8 mouse cellular contexts compared by ENCODE assay signal in genomic region chr9:56950414-56951400, GRCm38 (mm10). TPM values are rescaled to one million over a fixed set of nuclear protein-coding genes. Genes with fewer than 3 reads are reported as not detected.
A peak's percentile ranks its signal among the peaks of the same experiment; 100 is the strongest.
DNase-seq lines count a peak whose midpoint lies in the region; ATAC-seq and TF ChIP-seq lines count a peak whose summit lies in the region.

TSS of gene Snupn (plus strand) at chr9:56950878.

- peak; percentile 79 for DNase-seq in G1E (ENCODE audit: low spot score)
- DNase-seq in cerebellum, adult 18-20 months = peak; percentile 95 to 98
- DNase-seq in heart, postnatal 36 days = peak; percentile 97 to 98
- DNase-seq in layer of hippocampus, adult 2 months (ENCODE audit: low spot score in 2 of 2) = peak; percentile 94 to 97
- DNase-seq in lung, embryonic 14.5 days = peak; percentile 100
- peak; percentile 98 for DNase-seq in thymus, adult 2 months

- peak within 1 kb of the TSS; percentile 92 for H3K27ac ChIP-seq in forebrain, embryonic 16.5 days (ENCODE audit: low read length)
- peak within 1 kb of the TSS; percentile 90 for H3K27ac ChIP-seq in layer of hippocampus, adult 2 months
- peak within 1 kb of the TSS; percentile 92 for H3K27ac ChIP-seq in lung, embryonic 14.5 days (ENCODE audit: low read depth)
- H3K27ac ChIP-seq in olfactory bulb, adult 2 months (ENCODE audit: insufficient read depth, low read depth, low read length) = peak within 1 kb of the TSS; percentile 73
- H3K27ac ChIP-seq in thymus, adult 2 months (ENCODE audit: control insufficient read depth, insufficient read depth, low read length) = peak within 1 kb of the TSS; percentile 71

- no peaks in the 10 kb centered on the region for H3K9me3 ChIP-seq in G1E (replicated peaks)
- H3K9me3 ChIP-seq in forebrain, embryonic 16.5 days (ENCODE audit: control insufficient read depth, low read length) = no peaks in the 10 kb centered on the region
- no peaks in the 10 kb centered on the region for H3K9me3 ChIP-seq in lung, embryonic 14.5 days (ENCODE audit: low read depth, low read length)

- H3K4me3 ChIP-seq in G1E (ENCODE audit: low read depth, low read length) = peak within 1 kb of the TSS; percentile 74
- H3K4me3 ChIP-seq in forebrain, embryonic 16.5 days (replicated peaks; ENCODE audit: low read length) = peak within 1 kb of the TSS; percentile 72
- H3K4me3 ChIP-seq in layer of hippocampus, adult 2 months = peak within 1 kb of the TSS; percentile 91
- peak within 1 kb of the TSS; percentile 59 for H3K4me3 ChIP-seq in lung, embryonic 14.5 days (ENCODE audit: low read depth, low read length)
- H3K4me3 ChIP-seq in olfactory bulb, adult 2 months (ENCODE audit: insufficient read depth, low read depth, low read length) = peak within 1 kb of the TSS; percentile 52
- H3K4me3 ChIP-seq in thymus, adult 2 months (ENCODE audit: control insufficient read depth, insufficient read depth, low read length) = peak within 1 kb of the TSS; percentile 75

- peak; percentile 82 for TF ChIP-seq POLR2A in olfactory bulb, adult 2 months (IDR thresholded peaks at IDR 0.05; ENCODE audit: insufficient read depth, low read depth, low read length)
- TF ChIP-seq POLR2A in thymus, adult 2 months (IDR thresholded peaks at IDR 0.05; ENCODE audit: control insufficient read depth, extremely low read depth, insufficient read depth, low read length, poor library complexity) = peak; percentile 92

- under 1% methylated on average over 50 of the region's 50 CpGs for WGBS in forebrain, embryonic 16.5 days
- WGBS in lung, embryonic 14.5 days = under 1% methylated on average over 50 of the region's 50 CpGs
- under 1% methylated on average over 50 of the region's 50 CpGs for WGBS in olfactory bulb, adult 2 months
- WGBS in thymus, adult 2 months = under 1% methylated on average over 50 of the region's 50 CpGs

- H3K4me1 ChIP-seq in G1E (ENCODE audit: insufficient read depth, low read depth, low read length) = peaks cover 34% of the 10 kb centered on the region
- H3K4me1 ChIP-seq in forebrain, embryonic 16.5 days (replicated peaks; ENCODE audit: control insufficient read depth, insufficient read depth, low read length) = peaks cover 12% of the 10 kb centered on the region
- peaks cover 7% of the 10 kb centered on the region; the same call in 1 of the 2 replicates for H3K4me1 ChIP-seq in lung, embryonic 14.5 days (ENCODE audit: insufficient read depth)
- no peaks in the 10 kb centered on the region; the same call in 1 of the 2 replicates for H3K4me1 ChIP-seq in olfactory bulb, adult 2 months (ENCODE audit: control insufficient read depth, insufficient read depth, low read length)
- peaks cover 4% of the 10 kb centered on the region; the same call in 1 of the 2 replicates for H3K4me1 ChIP-seq in thymus, adult 2 months (replicated peaks; ENCODE audit: control insufficient read depth, insufficient read depth, low read length)

- ATAC-seq in G1E (ENCODE audit: extremely low read depth, insufficient number of reproducible peaks, low FRiP score, poor library complexity, severe bottlenecking) = peak; percentile 99
- peak; percentile 100 for ATAC-seq in forebrain, embryonic 16.5 days
- peak; percentile 100 for ATAC-seq in lung, embryonic 14.5 days (ENCODE audit: insufficient read depth)

- intact Hi-C loops in heart, postnatal 36 days (cut with DNase I) = loop anchor here (1.0 to 2.0 kb wide), 4 partner anchors 12 to 60 kb away; partner anchors contain the start of genes Ptpn9 and Snx33

- TF ChIP-seq CTCF in G1E (IDR thresholded peaks at IDR 0.05; ENCODE audit: low read depth, low read length) = no peak
- TF ChIP-seq CTCF in layer of hippocampus, adult 2 months (conservative IDR thresholded peaks at IDR 0.05) = no peak
- TF ChIP-seq CTCF in lung, embryonic 14.5 days (IDR thresholded peaks at IDR 0.05; ENCODE audit: low read depth) = no peak
- no peak for TF ChIP-seq CTCF in olfactory bulb, adult 2 months (IDR thresholded peaks at IDR 0.05; ENCODE audit: insufficient read depth, low read depth, low read length)
- no peak for TF ChIP-seq CTCF in thymus, adult 2 months (IDR thresholded peaks at IDR 0.05; ENCODE audit: borderline replicate concordance, control insufficient read depth, extremely low read depth, insufficient read depth, low read length, poor library complexity)

- H3K9ac ChIP-seq in forebrain, embryonic 16.5 days (replicated peaks; ENCODE audit: low read depth, low read length) = peak within 1 kb of the TSS; percentile 81
- peak within 1 kb of the TSS; percentile 84 for H3K9ac ChIP-seq in lung, embryonic 14.5 days

- no peaks in the 10 kb centered on the region for H3K27me3 ChIP-seq in G1E (ENCODE audit: insufficient read depth, low read length)
- H3K27me3 ChIP-seq in forebrain, embryonic 16.5 days (replicated peaks; ENCODE audit: control insufficient read depth, insufficient read depth, low read length) = no peaks in the 10 kb centered on the region
- H3K27me3 ChIP-seq in lung, embryonic 14.5 days (ENCODE audit: insufficient read depth, low read length) = no peaks in the 10 kb centered on the region
- no peaks in the 10 kb centered on the region for H3K27me3 ChIP-seq in thymus, adult 2 months (ENCODE audit: control insufficient read depth, insufficient read depth, low read length)

- H3K4me2 ChIP-seq in forebrain, embryonic 16.5 days (ENCODE audit: low read length) = peak within 1 kb of the TSS; percentile 89
- peak within 1 kb of the TSS; percentile 84 for H3K4me2 ChIP-seq in lung, embryonic 14.5 days

- peaks cover 19% of the 10 kb centered on the region for H3K36me3 ChIP-seq in G1E (replicated peaks)
- no peaks in the 10 kb centered on the region for H3K36me3 ChIP-seq in forebrain, embryonic 16.5 days (ENCODE audit: control insufficient read depth, insufficient read depth)
- no peaks in the 10 kb centered on the region for H3K36me3 ChIP-seq in lung, embryonic 14.5 days (ENCODE audit: insufficient read depth)
- H3K36me3 ChIP-seq in thymus, adult 2 months (ENCODE audit: control insufficient read depth, insufficient read depth, low read length) = no peaks in the 10 kb centered on the region

RNA-seq across cellular contexts. Expression of gene Snupn, which starts in this region (rescaled TPM):
- total RNA-seq in G1E (2014; fragmentation: Nextera tagmentation) (18.2 and 19.2 TPM in 2 replicates), G1E (2017) (18.7 and 21.3 TPM in 2 replicates)
- 1.7 and 2.4 TPM in 2 replicates for polyA plus RNA-seq in G1E (2012)
- 34.0 and 35.3 TPM in 2 replicates for polyA plus RNA-seq in forebrain, embryonic 16.5 days (2015; fragmentation: Nextera tagmentation; extraction: Ambion mirVana)
- total RNA-seq in heart, postnatal 36 days (2021) = 1 to 10 TPM; 9.5 to 9.9 TPM
- 10 to 100 TPM; 15.2 to 19.1 TPM for total RNA-seq in layer of hippocampus, adult 2 months (2021)
- 23.2 and 24.2 TPM in 2 replicates for polyA plus RNA-seq in lung, embryonic 14.5 days (2014; fragmentation: Nextera tagmentation; extraction: Ambion mirVana)
- polyA plus RNA-seq in olfactory bulb, adult 2 months (2012; ENCODE audit: insufficient read depth, insufficient read length, low replicate concordance, missing spikeins) = not detected in 2 replicates
- polyA plus RNA-seq in thymus, adult 2 months (2012; rRNA removed) = 6.1 and 6.3 TPM in 2 replicates

Comparison
In these comparisons a context has a peak if more than half of its experiments do, and no peak if none do; other contexts are left out.
1. Peak in every context shown above with its lines: DNase-seq, ATAC-seq, H3K4me3 ChIP-seq and H3K27ac ChIP-seq.